Mouse (Mus musculus) heart, postnatal 0 days (tissue): ENCODE data around the gene Hormad1.

Experiments used
- CTCF ChIP-seq: IDR thresholded peaks from 2 replicates; pipeline ENCODE4 v1.5.1; 2016; ENCODE audit warnings: antibody characterized with exemption, control low read depth, low read depth
- EP300 ChIP-seq: IDR thresholded peaks from 2 replicates; pipeline ENCODE4 v1.6.1; 2016; ENCODE audit warnings: antibody characterized with exemption, low read depth

DNA sequence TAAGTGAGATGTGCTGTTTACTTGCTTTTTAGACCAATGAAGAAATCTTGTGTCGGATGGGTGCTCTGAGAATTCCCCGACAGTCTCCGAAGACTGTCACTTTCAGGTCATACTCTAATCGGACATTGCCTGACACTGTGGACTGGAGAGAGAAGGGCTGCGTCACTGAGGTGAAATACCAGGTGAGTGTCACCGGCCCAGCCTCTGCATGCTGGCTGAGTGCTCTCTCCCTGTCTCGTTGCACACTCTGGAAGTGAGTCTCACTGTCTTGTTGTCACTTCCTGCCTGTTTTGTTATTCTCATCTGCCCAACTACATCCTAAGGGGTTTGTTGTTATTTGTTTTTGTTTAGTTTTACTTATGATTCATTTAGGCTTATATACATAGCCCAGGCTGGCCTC lies 16.5 kb upstream of the Hormad1 start:
- TF ChIP-seq CTCF (no peak), EP300 (no peak)
